Mouse (Mus musculus): ENCODE results near the gene Sgms1. TPM values are rescaled to one million over a fixed set of nuclear protein-coding genes. Genes with fewer than 3 reads are reported as not detected.
A peak's percentile ranks its signal among the peaks of the same experiment; 100 is the strongest.

Gene Sgms1
- total RNA-seq, 2 experiments from 2014 or later = 47.5 to 59.8 TPM

- no peak for DNase-seq (ENCODE audit: low spot score in 2 of 2)
Measured at GRCm38 (mm10) chr19:32252987-32253386, 136.5 kb downstream of the Sgms1 start.

DNA sequence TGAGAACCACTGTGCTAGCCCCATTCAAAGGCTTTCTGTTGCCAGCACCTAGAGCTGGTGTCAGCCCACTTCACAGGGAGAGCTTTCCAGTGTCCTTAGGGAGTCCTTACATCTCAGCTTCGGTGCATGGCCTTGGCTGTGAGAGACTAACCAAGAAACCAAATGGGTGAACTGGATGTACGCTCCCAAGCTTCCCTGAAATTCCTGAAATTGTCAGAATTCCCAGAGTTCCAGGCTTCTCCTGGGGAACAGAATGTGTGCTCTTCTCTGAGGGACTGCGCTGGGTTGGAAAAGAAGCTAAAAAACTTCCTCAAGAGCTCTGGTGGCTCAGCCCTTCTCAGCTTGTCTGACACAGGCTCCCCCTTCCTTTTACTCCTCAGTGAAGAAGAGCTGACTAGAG lies 137.1 kb downstream of the Sgms1 start:
- DNase-seq (ENCODE audit: low spot score in 2 of 2) = no peak

DNA sequence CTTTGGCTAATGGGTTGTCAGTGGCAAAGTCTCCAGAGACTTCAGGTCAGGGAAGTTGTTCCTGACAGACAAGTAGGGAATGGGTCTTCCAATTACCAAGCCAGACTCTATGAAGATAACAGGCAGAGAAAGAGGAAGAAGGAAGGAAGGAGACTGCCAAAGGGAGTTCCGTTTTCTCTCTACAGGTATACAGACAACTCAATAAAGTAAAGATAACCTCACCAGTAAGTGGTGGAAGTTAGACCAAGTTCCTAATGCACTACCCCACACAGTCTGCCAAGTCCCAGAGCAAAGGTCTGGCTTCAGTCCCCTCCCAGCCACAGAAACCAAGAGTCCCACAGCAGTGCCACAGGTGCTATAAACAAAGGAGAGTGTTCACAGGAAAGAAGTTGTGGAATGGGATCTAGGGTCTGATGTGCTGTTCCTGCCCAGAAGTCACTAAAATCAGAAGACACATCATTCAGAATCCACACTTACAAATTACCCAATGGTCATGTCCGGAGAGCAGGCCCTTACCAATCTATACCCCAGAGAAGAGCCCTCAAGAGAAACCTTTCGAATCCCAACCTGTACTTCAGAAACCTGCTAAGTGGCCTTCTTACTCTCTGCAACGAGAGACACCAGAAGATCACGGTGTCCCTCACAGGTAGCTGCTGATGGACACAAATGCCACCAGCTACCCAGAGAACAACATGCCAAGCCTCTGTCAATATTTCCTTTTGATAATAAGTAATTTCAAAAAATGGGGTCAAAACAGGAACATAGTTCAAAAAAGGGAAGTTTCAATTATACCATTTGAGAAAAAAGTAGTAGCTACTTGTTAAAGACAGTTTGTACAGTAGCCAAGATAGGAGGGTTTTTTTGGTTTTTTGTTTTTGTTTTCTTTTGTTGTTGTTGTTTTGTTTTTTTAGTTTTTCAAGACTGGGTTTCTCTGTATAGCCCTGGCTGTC lies 140.1 kb downstream of the Sgms1 start:
- DNase-seq (ENCODE audit: low spot score in 2 of 2) = no peak

DNA sequence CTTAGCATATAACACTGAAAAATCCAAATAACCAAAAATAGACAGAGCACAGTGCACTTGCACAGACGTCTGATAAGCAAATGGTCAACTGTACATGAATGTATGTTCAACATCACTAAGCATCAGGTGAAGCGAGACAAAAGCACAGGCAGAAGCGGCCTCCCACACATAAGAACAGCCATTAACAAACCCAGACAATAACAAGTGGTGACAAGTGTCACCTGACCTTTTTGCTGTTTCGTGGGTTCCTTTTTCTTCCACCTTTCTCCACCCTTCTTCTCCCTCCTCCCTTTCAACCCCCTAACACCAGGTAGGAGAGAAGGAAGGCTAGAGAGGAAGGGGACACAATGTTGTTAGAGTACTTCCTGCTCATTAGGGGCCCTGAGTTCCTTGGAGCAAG lies 144.6 kb downstream of the Sgms1 start:
- no peak for DNase-seq (ENCODE audit: low spot score in 2 of 2)

DNA sequence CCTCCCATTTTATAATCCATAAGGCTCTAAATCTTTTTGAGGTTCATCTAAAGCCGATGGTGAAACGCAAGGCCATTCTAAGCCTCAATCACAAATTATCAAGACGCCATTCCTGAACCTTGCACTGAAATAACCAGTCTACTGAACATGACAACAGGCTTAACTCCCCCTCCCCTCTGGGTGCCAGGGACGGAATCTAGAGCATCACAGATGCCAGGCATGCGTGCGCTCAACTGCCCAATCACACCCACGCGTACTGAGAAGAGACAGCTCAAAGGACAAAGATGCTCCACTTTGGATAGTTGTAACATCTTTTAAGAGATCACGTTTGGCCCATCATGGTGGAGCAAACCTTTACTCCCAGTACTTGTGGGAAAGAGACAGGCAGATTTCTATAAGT lies 146.3 kb downstream of the Sgms1 start:
- DNase-seq (ENCODE audit: low spot score in 2 of 2) = no peak

GRCm38 (mm10) chr19:32242153-32242552 lies 147.4 kb downstream of the Sgms1 start:
- DNase-seq (ENCODE audit: low spot score in 2 of 2) = no peak

- no peak for DNase-seq (ENCODE audit: low spot score in 2 of 2)
Measured at GRCm38 (mm10) chr19:32240417-32240990, 149.0 kb downstream of the Sgms1 start.

GRCm38 (mm10) chr19:32239925-32240324 lies 149.6 kb downstream of the Sgms1 start:
- no peak for DNase-seq (ENCODE audit: low spot score in 2 of 2)

GRCm38 (mm10) chr19:32239459-32239792 lies 150.1 kb downstream of the Sgms1 start:
- DNase-seq (ENCODE audit: low spot score in 2 of 2) = no peak

GRCm38 (mm10) chr19:32238722-32239458 lies 150.6 kb downstream of the Sgms1 start:
- no peak for DNase-seq (ENCODE audit: low spot score in 2 of 2)

DNA sequence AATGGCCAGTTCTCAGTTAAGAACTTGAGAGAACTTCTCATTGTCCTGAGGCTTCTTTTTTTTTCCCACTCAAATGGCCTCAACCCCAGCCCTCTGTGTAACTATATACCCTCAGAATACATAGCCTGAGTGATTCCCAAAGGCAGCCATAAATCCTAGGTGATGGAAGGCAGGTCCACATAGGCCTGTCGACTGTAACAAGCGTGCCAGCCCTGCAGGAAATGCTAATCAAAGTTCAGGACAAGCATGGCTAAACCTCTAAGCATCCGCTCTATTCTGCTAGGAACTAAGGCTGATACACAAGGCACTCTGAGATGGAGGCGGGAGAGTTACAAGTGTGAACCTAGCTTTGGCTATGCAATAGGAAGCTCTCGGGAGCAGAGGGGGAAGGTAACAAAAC lies 151.8 kb downstream of the Sgms1 start:
- no peak for DNase-seq (ENCODE audit: low spot score in 2 of 2)

DNA sequence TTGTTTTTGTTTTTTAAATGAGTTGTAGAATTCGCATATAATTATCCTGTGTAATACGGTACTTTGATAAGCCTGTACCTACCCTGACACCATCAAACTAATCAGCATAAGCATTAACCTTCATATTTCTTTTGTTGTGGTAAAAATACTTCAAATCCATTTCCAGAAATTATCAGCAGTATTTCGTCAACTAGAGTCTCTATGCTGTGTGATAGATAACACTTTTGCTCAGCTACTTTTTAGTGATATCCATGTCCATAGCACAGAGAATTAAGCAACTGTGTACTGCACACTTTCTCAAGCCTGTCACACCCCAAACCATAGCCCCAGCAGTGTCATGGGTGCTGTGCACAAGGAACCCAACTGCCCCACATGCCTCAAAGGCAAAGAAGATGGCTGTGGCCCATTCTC lies 152.3 kb downstream of the Sgms1 start:
- DNase-seq (ENCODE audit: low spot score in 2 of 2) = no peak

- no peak for DNase-seq (ENCODE audit: low spot score in 2 of 2)
Measured at GRCm38 (mm10) chr19:32234717-32235434, 154.6 kb downstream of the Sgms1 start.

DNA sequence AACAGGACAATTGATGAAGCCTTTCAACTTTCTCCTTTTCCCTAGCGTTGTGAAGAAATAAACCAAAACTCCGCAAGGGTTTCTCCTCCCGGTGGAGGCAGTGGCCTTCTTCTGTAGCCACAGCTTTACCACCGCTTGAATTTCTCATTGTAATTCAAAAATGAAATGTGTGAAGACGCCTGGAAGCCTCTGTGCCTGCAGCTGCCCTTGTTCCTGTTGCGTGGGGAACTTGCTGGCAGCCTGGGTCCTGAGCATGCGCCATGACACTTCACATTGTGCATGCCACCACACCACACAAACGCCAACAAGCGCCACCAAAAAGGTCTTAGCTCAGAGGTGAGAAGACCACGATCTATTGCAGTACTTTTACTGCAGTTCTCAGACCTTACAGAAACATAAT lies 158.2 kb downstream of the Sgms1 start:
- peak; percentile 16 to 61 for DNase-seq (ENCODE audit: low spot score in 2 of 2)

- no peak for DNase-seq (ENCODE audit: low spot score in 2 of 2)
Measured at GRCm38 (mm10) chr19:32230798-32231197, 158.7 kb downstream of the Sgms1 start.

DNA sequence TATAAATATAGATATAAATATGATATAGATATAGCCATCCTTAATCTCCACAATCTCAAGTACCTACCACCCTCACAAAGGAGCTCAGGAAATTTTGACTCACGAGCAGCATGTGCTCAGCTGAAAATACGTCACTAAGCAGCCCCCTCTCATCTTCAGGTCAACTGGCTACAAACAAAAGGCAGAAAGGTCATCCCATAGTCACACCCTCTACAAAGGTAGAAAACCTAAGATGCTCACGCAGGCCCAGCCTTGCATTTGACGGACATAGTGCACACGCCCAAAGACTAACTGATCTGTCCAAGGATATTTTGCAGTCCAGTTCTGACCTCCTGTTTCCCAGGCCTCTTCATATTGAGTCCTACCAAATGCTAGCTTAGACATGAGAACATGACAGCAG lies 159.2 kb downstream of the Sgms1 start:
- no peak for DNase-seq (ENCODE audit: low spot score in 2 of 2)

DNA sequence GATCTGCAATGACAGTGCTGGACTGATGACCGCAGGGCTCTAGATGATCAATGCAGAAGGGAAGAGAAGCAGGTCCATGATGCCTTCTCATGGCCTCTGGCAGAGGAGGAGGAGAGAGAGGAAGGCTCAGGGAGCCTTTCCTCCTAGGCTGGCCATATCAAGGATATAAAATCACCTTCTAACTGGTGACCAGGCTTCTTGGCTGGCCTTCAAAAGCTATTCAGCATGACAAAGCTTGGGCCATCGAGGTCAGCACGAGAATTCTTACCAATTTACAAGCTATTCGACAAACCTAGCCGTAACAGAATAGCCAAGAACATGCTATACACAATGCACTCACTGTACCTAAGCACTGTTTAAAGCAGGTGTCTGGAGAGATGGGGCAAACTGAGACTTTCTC lies 159.7 kb downstream of the Sgms1 start:
- DNase-seq (ENCODE audit: low spot score in 2 of 2) = no peak

GRCm38 (mm10) chr19:32227175-32227574 lies 162.3 kb downstream of the Sgms1 start:
- no peak for DNase-seq (ENCODE audit: low spot score in 2 of 2)

DNA sequence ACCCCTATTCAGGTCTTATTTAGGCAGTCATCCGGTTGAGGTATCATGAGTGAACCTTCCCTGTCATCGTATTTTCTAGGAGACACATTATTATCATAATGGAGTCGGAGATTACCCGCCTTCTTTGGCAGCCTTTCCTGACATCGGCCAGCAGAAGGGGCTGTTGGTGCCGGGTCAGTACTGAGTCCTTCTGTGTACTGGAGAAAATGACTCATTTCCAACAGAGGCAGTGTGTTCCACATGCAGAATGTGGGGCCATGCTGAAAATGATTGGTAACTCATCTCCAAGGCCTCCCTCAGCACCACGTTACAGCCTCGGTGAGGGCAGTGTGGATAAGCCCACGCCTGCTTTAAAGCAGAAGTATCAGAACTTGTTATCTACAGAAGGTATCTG lies 164.4 kb downstream of the Sgms1 start:
- no peak for DNase-seq (ENCODE audit: low spot score in 2 of 2)

DNA sequence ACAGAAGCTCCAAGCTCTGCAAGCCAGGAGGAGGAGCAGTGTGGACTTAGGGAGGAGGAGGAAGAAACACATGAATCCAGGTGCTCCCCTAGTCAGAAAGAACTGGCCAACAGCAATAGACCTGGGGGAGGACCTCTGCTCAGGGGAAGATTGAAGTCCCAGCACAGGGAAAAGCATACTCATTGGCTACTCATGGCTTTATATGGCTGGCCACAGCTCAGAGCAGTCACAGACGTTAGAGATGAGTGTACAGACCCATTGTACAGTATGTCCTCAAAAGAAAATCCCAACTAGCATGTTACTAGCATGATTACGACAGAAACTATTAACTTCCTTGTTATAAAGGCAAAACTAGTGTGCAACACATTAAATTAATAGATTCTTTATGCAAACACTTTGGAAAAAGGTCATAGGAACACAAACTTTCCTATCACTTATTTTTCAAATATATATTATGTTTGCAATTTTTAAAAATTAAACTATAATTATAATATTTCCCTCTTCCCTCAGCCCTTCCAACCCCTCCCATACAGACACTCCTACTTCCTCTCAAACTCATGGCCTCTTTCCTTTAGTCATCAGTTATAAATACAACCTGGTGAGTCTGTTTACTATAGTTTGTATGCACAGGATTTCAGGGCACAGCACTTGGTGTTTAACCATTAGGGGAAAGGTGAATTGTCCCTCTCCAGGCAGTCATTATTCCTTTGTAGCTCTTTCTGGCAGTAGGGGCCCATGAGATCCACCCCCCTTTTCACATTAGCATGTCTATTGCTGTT lies 165.0 kb downstream of the Sgms1 start:
- no peak for DNase-seq (ENCODE audit: low spot score in 2 of 2)

- DNase-seq (ENCODE audit: low spot score in 2 of 2) = no peak
Measured at GRCm38 (mm10) chr19:32223751-32224174, 165.8 kb downstream of the Sgms1 start.
